Mouse (Mus musculus): ENCODE data around the gene Mdc1.

The Mdc1 gene

GRCm38 (mm10) chr17:35879245-35880057 is 38.1 kb downstream of the Mdc1 start, which contains the start of gene Dhx16:
TSS of gene Dhx16 (plus strand) at chr17:35879819.
- peak; percentile 97 for DNase-seq (ENCODE audit: low read depth, low spot score)

GRCm38 (mm10) chr17:35882924-35883323 is 41.6 kb downstream of the Mdc1 start:
- no peak for DNase-seq (ENCODE audit: low read depth, low spot score)

- no peak for DNase-seq (ENCODE audit: low read depth, low spot score)
Observed at GRCm38 (mm10) chr17:35883777-35884176, 42.5 kb downstream of the Mdc1 start.

GRCm38 (mm10) chr17:35887725-35888124 is 46.4 kb downstream of the Mdc1 start:
- no peak for DNase-seq (ENCODE audit: low read depth, low spot score)

- DNase-seq (ENCODE audit: low read depth, low spot score) = peak; percentile 81
Observed at GRCm38 (mm10) chr17:35896781-35897643, 55.7 kb downstream of the Mdc1 start, which contains the start of gene 2310061I04Rik. TSS of gene 2310061I04Rik (minus strand) at chr17:35897431.

GRCm38 (mm10) chr17:35897644-35898573 is 56.6 kb downstream of the Mdc1 start:
- no peak for DNase-seq (ENCODE audit: low read depth, low spot score)

- DNase-seq (ENCODE audit: low read depth, low spot score) = no peak
Observed at GRCm38 (mm10) chr17:35900636-35901035, 59.3 kb downstream of the Mdc1 start.

GRCm38 (mm10) chr17:35903343-35903991 is 62.2 kb downstream of the Mdc1 start:
- no peak for DNase-seq (ENCODE audit: low read depth, low spot score)

GRCm38 (mm10) chr17:35903992-35904355 is 62.7 kb downstream of the Mdc1 start:
- DNase-seq (ENCODE audit: low read depth, low spot score) = no peak

GRCm38 (mm10) chr17:35905587-35905986 is 64.3 kb downstream of the Mdc1 start:
- no peak for DNase-seq (ENCODE audit: low read depth, low spot score)

- DNase-seq (ENCODE audit: low read depth, low spot score) = no peak
Observed at GRCm38 (mm10) chr17:35907609-35908008, 66.3 kb downstream of the Mdc1 start.

All from telencephalon, adult 2 months (tissue).